Mouse (Mus musculus): ENCODE data around the gene Gm43517.

DNA sequence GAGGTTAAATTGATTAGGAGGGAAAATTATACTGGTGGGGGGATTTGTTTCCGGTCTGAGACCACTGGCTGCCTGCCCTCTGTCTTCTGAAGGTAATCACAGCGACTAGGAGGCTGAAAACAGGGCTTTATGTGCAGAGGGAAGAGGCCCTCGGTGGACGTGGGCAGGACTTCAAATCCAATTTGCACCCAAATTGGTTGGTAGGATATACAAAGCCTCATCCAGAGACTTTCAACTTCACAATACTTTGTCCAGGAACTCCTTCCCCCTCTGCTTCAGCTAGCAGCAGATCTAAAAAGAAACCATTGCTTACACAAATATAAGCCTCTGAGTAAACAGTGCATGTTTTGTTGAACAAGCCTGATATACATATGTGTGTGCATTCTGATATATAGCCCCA, 4.5 kb upstream of the Gm43517 start:
- TF ChIP-seq CHD2 (IDR thresholded peaks at IDR 0.05; ENCODE audit: low read depth, low read length) (no peak), MAFK (IDR thresholded peaks at IDR 0.05; ENCODE audit: insufficient read depth, low read depth, low read length) (no peak), ZC3H11A (IDR thresholded peaks at IDR 0.05; ENCODE audit: borderline replicate concordance, low read depth, low read length) (no peak), ZNF384 (IDR thresholded peaks at IDR 0.05; ENCODE audit: low read depth, low read length) (no peak)
